Mouse (Mus musculus): ENCODE results near the gene Ubr2. TPM values are rescaled to one million over a fixed set of nuclear protein-coding genes. Genes with fewer than 3 reads are reported as not detected.

The Ubr2 gene
- polyA plus RNA-seq, 1 experiment, result 31.2 TPM

DNA sequence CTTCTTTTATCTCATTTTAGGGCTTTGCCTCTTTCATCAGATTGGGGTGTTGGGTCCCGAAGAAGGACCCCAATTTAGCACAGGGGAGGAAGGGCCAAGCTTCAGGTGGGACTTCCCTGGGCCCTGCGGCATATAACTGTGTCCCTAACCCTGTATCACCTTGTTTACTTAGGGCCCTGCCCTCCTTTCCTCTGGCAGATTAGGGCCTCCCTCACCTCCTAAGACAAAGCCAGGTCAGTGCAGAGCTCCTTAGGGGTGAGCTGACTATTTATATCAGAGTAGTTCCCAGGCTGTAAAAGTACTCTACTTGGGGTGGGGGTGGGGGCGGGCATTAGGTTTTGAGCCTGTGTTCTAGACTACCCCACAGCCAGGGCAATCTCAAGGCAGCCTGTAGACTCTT, 95.2 kb downstream of the Ubr2 start:
- WGBS, result 50% methylated on average over 3 of the region's 3 CpGs
- no peak for DNase-seq
- H3K4me1 ChIP-seq (ENCODE audit: control insufficient read depth, insufficient read depth, low read length), result no peaks in the 10 kb centered on the region
- no peak overlapping the region for H3K4me3 ChIP-seq (replicated peaks; ENCODE audit: extremely low read depth, low read depth, low read length)
- no peak for TF ChIP-seq POLR2A (IDR thresholded peaks at IDR 0.05; ENCODE audit: borderline replicate concordance, extremely low read depth, low read depth, low read length)

GRCm38 (mm10) chr17:46912331-46912730, 98.0 kb downstream of the Ubr2 start:
- 34% methylated on average over 6 of the region's 6 CpGs for WGBS
- DNase-seq, result no peak

GRCm38 (mm10) chr17:46910186-46910585, 100.2 kb downstream of the Ubr2 start, which contains the start of gene Prph2:
Gene Prph2 (plus strand): TSS chr17:46910459.
- no peak for TF ChIP-seq POLR2A (IDR thresholded peaks at IDR 0.05; ENCODE audit: borderline replicate concordance, extremely low read depth, low read depth, low read length)
- TF ChIP-seq CTCF (IDR thresholded peaks at IDR 0.05; ENCODE audit: insufficient read depth, low read length), result no peak
- DNase-seq, result no peak
- WGBS, result 89% methylated on average over 10 of the region's 10 CpGs
- no peak within 1 kb of the TSS for H3K4me3 ChIP-seq (replicated peaks; ENCODE audit: extremely low read depth, low read depth, low read length)
- H3K4me1 ChIP-seq (ENCODE audit: control insufficient read depth, insufficient read depth, low read length), result no peaks in the 10 kb centered on the region

More at GRCm38 (mm10) chr17:46912331-46912730, 98.0 kb downstream of the Ubr2 start:
- H3K4me3 ChIP-seq (replicated peaks; ENCODE audit: extremely low read depth, low read depth, low read length), result no peak overlapping the region
- H3K4me1 ChIP-seq (ENCODE audit: control insufficient read depth, insufficient read depth, low read length), result no peaks in the 10 kb centered on the region
- TF ChIP-seq POLR2A (IDR thresholded peaks at IDR 0.05; ENCODE audit: borderline replicate concordance, extremely low read depth, low read depth, low read length) (no peak), CTCF (IDR thresholded peaks at IDR 0.05; ENCODE audit: insufficient read depth, low read length) (no peak)

DNA sequence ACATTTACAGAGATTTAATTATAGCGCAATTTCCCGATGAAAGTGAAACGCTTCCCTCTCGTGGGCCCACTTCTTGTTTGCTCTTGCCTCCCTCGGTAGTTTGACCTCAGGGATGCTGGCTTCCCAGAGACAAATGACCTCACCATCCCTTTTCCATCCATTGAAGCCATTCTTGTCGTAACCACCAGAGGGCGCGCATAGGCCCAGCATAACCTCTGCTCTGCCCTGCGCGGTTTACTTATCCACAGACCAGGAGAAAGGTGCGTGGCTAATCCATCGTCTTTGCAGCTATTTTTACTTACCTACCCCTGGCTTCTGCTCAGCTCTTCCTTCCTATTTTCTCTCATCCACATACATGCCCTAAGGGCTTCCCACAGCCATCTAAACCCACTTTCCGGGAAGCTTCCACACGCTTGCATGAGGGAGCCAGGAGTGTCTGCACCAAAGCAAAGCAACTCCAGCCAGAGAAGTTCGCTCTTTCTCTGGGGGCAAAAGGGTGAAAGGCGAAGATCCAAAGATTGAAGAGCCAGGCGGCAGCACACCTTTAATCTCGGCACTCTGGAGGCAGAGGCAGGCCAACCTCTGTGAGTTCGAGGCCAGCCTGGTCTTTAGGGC, 106.4 kb downstream of the Ubr2 start:
- Histone ChIP-seq H3K4me3 (replicated peaks; ENCODE audit: extremely low read depth, low read depth, low read length) (no peak overlapping the region), H3K4me1 (ENCODE audit: control insufficient read depth, insufficient read depth, low read length) (no peaks in the 10 kb centered on the region)
- peak; percentile 71 for DNase-seq
- TF ChIP-seq CTCF (IDR thresholded peaks at IDR 0.05; ENCODE audit: insufficient read depth, low read length) (peak; percentile 89), POLR2A (IDR thresholded peaks at IDR 0.05; ENCODE audit: borderline replicate concordance, extremely low read depth, low read depth, low read length) (no peak)
- 22% methylated on average over 19 of the region's 19 CpGs for WGBS

GRCm38 (mm10) chr17:46900941-46901340, 109.4 kb downstream of the Ubr2 start:
- H3K4me3 ChIP-seq (replicated peaks; ENCODE audit: extremely low read depth, low read depth, low read length), result no peak overlapping the region
- no peak for TF ChIP-seq POLR2A (IDR thresholded peaks at IDR 0.05; ENCODE audit: borderline replicate concordance, extremely low read depth, low read depth, low read length)
- TF ChIP-seq CTCF (IDR thresholded peaks at IDR 0.05; ENCODE audit: insufficient read depth, low read length), result no peak
- H3K4me1 ChIP-seq (ENCODE audit: control insufficient read depth, insufficient read depth, low read length), result peaks cover 9% of the 10 kb centered on the region
- no peak for DNase-seq
- 70% methylated on average over 2 of the region's 2 CpGs for WGBS

DNA sequence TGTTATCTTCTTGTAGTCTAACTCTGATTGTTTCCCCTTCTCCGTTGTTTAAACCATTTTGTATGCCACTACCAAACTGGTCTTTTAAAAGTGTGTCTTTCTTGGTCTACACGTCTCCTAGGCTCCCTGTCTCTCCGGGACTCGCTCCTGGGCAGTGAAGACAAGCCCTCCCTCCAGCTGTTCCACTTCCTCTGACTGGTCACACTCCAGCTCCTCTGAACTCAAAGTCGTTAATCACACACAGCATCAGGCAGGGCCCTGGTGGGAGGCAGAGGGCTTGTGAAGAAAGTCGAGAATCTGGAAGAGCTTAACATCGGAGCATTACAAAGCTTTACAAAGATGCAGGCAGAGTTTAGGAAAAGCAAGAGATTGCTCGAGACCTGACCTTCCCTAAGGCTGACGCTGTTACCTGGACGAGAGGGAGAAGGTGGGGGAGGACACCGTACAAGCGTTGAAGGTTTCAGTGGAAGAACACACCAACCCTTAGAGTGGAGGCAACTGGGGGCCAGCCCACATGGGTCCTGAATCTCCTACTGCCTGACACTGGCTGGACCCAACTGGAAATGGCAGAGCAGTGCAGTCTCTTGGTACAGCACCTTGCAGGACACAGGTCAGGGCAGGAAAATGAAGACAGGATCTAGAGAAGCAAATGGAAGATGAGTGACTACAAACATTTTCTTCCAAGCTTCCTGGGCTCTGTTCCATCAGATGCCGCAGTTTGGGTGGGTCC, 113.0 kb downstream of the Ubr2 start:
- Histone ChIP-seq H3K4me1 (ENCODE audit: control insufficient read depth, insufficient read depth, low read length) (peaks cover 13% of the 10 kb centered on the region), H3K4me3 (replicated peaks; ENCODE audit: extremely low read depth, low read depth, low read length) (no peak overlapping the region)
- DNase-seq, result no peak
- TF ChIP-seq POLR2A (IDR thresholded peaks at IDR 0.05; ENCODE audit: borderline replicate concordance, extremely low read depth, low read depth, low read length) (no peak), CTCF (IDR thresholded peaks at IDR 0.05; ENCODE audit: insufficient read depth, low read length) (no peak)
- whole genome bisulfite sequencing, result 34% methylated on average over 13 of the region's 13 CpGs

- Histone ChIP-seq H3K4me1 (ENCODE audit: control insufficient read depth, insufficient read depth, low read length) (peaks cover 21% of the 10 kb centered on the region), H3K4me3 (replicated peaks; ENCODE audit: extremely low read depth, low read depth, low read length) (no peak overlapping the region)
- no peak for DNase-seq
- TF ChIP-seq POLR2A (IDR thresholded peaks at IDR 0.05; ENCODE audit: borderline replicate concordance, extremely low read depth, low read depth, low read length), result no peak
- no peak for TF ChIP-seq CTCF (IDR thresholded peaks at IDR 0.05; ENCODE audit: insufficient read depth, low read length)
- WGBS, result 59% methylated on average over 9 of the region's 9 CpGs
These were observed 114.9 kb downstream of the Ubr2 start for GRCm38 (mm10) chr17:46895426-46895825.

DNA sequence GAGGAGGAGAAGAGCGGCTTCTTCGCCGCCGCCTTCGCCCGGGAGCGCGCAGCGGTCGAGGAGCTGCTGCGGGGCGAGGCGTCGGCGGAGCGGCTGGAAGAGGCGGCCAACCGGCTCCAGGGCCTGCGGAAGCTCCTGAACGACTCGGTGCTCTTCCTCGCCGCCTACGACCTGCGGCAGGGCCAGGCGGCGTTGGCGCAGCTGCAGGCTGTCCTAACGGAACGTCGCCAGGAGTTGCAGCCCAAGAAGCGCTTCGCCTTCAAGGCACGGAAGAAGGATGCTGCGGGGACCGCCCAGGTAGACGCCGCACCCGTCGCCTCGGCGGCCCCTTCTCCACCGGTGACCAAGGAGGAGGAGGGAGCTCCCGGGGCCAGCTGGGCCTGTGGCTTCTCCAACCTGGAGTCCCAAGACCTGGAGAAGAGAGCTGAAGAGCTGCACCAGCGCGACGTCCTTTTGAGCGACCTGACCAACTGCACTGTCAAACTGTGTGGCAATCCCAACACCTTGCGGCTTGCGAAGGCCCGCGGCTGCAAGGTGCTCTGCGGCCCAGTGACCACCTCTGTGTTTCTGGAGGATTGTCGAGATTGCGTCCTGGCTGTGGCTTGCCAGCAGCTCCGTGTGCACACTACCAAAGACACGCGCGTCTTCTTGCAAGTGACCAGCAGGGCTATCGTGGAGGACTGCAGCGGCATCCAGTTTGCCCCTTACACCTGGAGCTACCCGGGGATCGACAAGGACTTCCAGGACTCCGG, 119.3 kb downstream of the Ubr2 start:
- TF ChIP-seq POLR2A (IDR thresholded peaks at IDR 0.05; ENCODE audit: borderline replicate concordance, extremely low read depth, low read depth, low read length) (peak; percentile 7; the same call in 1 of the 2 replicates), CTCF (IDR thresholded peaks at IDR 0.05; ENCODE audit: insufficient read depth, low read length) (no peak)
- DNase-seq, result peak; percentile 68
- 1% methylated on average over 64 of the region's 64 CpGs for WGBS
- Histone ChIP-seq H3K4me1 (ENCODE audit: control insufficient read depth, insufficient read depth, low read length) (peaks cover 12% of the 10 kb centered on the region), H3K4me3 (replicated peaks; ENCODE audit: extremely low read depth, low read depth, low read length) (peak overlapping the region; percentile 90)

- Histone ChIP-seq H3K4me1 (ENCODE audit: control insufficient read depth, insufficient read depth, low read length) (peaks cover 12% of the 10 kb centered on the region), H3K4me3 (replicated peaks; ENCODE audit: extremely low read depth, low read depth, low read length) (peak within 1 kb of the TSS; percentile 90)
- DNase-seq, result peak; percentile 94
- TF ChIP-seq POLR2A (IDR thresholded peaks at IDR 0.05; ENCODE audit: borderline replicate concordance, extremely low read depth, low read depth, low read length), result peak; percentile 97
- no peak for TF ChIP-seq CTCF (IDR thresholded peaks at IDR 0.05; ENCODE audit: insufficient read depth, low read length)
- WGBS, result under 1% methylated on average over 40 of the region's 40 CpGs
These were observed 120.1 kb downstream of the Ubr2 start, which contains the start of gene Tbcc for GRCm38 (mm10) chr17:46890116-46890815. Gene Tbcc (plus strand): TSS chr17:46890684.
